ENCODE assay signal across 9 mouse cellular contexts in genomic region chr10:79555238-79555724, GRCm38 (mm10). TPM values are rescaled to one million over a fixed set of nuclear protein-coding genes. Genes with fewer than 3 reads are reported as not detected.
DNase-seq lines count a peak whose midpoint lies in the region; ATAC-seq and TF ChIP-seq lines count a peak whose summit lies in the region.
"Had no signal": no experiment of that assay in that cellular context is flagged by ENCODE, and none has a peak within 500 bp of the region (broad histone marks: within the 10 kb centered on the region; RNA-seq: fewer than 3 reads in every experiment).

No protein-coding gene starts in this region.

- WGBS in kidney, postnatal 0 days = 25% methylated on average over 7 of the region's 7 CpGs
- 26% methylated on average over 7 of the region's 7 CpGs for WGBS in embryonic facial prominence, embryonic 10.5 days
- 26% methylated on average over 7 of the region's 7 CpGs for WGBS in hindbrain, embryonic 16.5 days
- 24% methylated on average over 7 of the region's 7 CpGs for WGBS in midbrain, postnatal 0 days

- H3K9me3 ChIP-seq in kidney, postnatal 0 days (replicated peaks; ENCODE audit: low read length) = no peaks in the 10 kb centered on the region
- no peaks in the 10 kb centered on the region for H3K9me3 ChIP-seq in embryonic facial prominence, embryonic 10.5 days
- no peaks in the 10 kb centered on the region for H3K9me3 ChIP-seq in hindbrain, embryonic 16.5 days (ENCODE audit: control insufficient read depth, low read length)
- no peaks in the 10 kb centered on the region for H3K9me3 ChIP-seq in midbrain, postnatal 0 days (ENCODE audit: low read length)

- H3K4me3 ChIP-seq in kidney, postnatal 0 days (replicated peaks; ENCODE audit: low read depth, low read length) = peak overlapping the region; percentile 79
- H3K4me3 ChIP-seq in embryonic facial prominence, embryonic 10.5 days = peak overlapping the region; percentile 97
- H3K4me3 ChIP-seq in hindbrain, embryonic 16.5 days (ENCODE audit: low read length) = peak overlapping the region; percentile 84
- peak overlapping the region; percentile 87 for H3K4me3 ChIP-seq in midbrain, postnatal 0 days (ENCODE audit: low read depth, low read length)

- no peaks in the 10 kb centered on the region for H3K27me3 ChIP-seq in kidney, postnatal 0 days (ENCODE audit: insufficient read depth, low read length)
- H3K27me3 ChIP-seq in embryonic facial prominence, embryonic 10.5 days (replicated peaks; ENCODE audit: low read depth, poor library complexity, severe bottlenecking) = no peaks in the 10 kb centered on the region
- no peaks in the 10 kb centered on the region for H3K27me3 ChIP-seq in hindbrain, embryonic 16.5 days (replicated peaks; ENCODE audit: control insufficient read depth, insufficient read depth, low read length)
- no peaks in the 10 kb centered on the region for H3K27me3 ChIP-seq in midbrain, postnatal 0 days (ENCODE audit: insufficient read depth, low read length)

- ATAC-seq in kidney, postnatal 0 days (replicated peaks; ENCODE audit: low FRiP score, low read depth) = no peak
- no peak; the same call in 1 of the 2 replicates for ATAC-seq in hindbrain, embryonic 16.5 days
- no peak for ATAC-seq in midbrain, postnatal 0 days (ENCODE audit: low FRiP score)

- no peak for TF ChIP-seq CTCF in kidney, postnatal 0 days (IDR thresholded peaks at IDR 0.05; ENCODE audit: low read depth)
- no peak for TF ChIP-seq CTCF in midbrain, postnatal 0 days (IDR thresholded peaks at IDR 0.05)

- peaks cover 8% of the 10 kb centered on the region; the same call in 1 of the 2 replicates for H3K4me1 ChIP-seq in kidney, postnatal 0 days (replicated peaks; ENCODE audit: insufficient read depth, low read length)
- H3K4me1 ChIP-seq in embryonic facial prominence, embryonic 10.5 days = peaks cover 31% of the 10 kb centered on the region
- peaks cover 25% of the 10 kb centered on the region for H3K4me1 ChIP-seq in hindbrain, embryonic 16.5 days (ENCODE audit: control insufficient read depth, insufficient read depth, low read depth, low read length)
- peaks cover 8% of the 10 kb centered on the region for H3K4me1 ChIP-seq in midbrain, postnatal 0 days (ENCODE audit: insufficient read depth, low read length)

- no peak for DNase-seq in kidney, postnatal 0 days (ENCODE audit: low spot score)
- no peak for DNase-seq in kidney, postnatal 14 days
- DNase-seq in embryonic facial prominence, embryonic 10.5 days (ENCODE audit: low spot score) = no peak
- DNase-seq in midbrain, postnatal 0 days (ENCODE audit: low spot score) = no peak
- no peak for DNase-seq in adrenal gland, postnatal 4 days (ENCODE audit: low spot score in 2 of 2)
- no peak for DNase-seq in left cerebral cortex, postnatal 25 days (ENCODE audit: low spot score in 2 of 2)
- no peak for DNase-seq in frontal cortex, adult 2 months (ENCODE audit: extremely low spot score in 1 of 2, low spot score in 1 of 2)

- peak overlapping the region; percentile 92 for H3K9ac ChIP-seq in kidney, postnatal 0 days (ENCODE audit: low read depth, low read length)
- H3K9ac ChIP-seq in hindbrain, embryonic 16.5 days (ENCODE audit: low read depth, low read length) = peak overlapping the region; percentile 86
- H3K9ac ChIP-seq in midbrain, postnatal 0 days (replicated peaks; ENCODE audit: low read length, poor library complexity, severe bottlenecking) = peak overlapping the region; percentile 75

- peak overlapping the region; percentile 87 for H3K4me2 ChIP-seq in kidney, postnatal 0 days (ENCODE audit: low read length)
- peak overlapping the region; percentile 84 for H3K4me2 ChIP-seq in hindbrain, embryonic 16.5 days (ENCODE audit: low read length)
- H3K4me2 ChIP-seq in midbrain, postnatal 0 days (ENCODE audit: low read depth, low read length, poor library complexity, severe bottlenecking) = peak overlapping the region; percentile 87

- H3K36me3 ChIP-seq in kidney, postnatal 0 days (ENCODE audit: insufficient read depth, low read length) = 0 out of 2 replicates have a peak, but pooled peaks cover under 1% of the 10 kb centered on the region
- peaks cover 15% of the 10 kb centered on the region for H3K36me3 ChIP-seq in embryonic facial prominence, embryonic 10.5 days (replicated peaks)
- no peaks in the 10 kb centered on the region for H3K36me3 ChIP-seq in hindbrain, embryonic 16.5 days (ENCODE audit: control insufficient read depth, insufficient read depth, low read length)
- no peaks in the 10 kb centered on the region for H3K36me3 ChIP-seq in midbrain, postnatal 0 days (ENCODE audit: insufficient read depth, low read length)

- H3K27ac ChIP-seq in kidney, postnatal 0 days = no peak overlapping the region
- peak overlapping the region; percentile 96 for H3K27ac ChIP-seq in embryonic facial prominence, embryonic 10.5 days (replicated peaks)
- no peak overlapping the region for H3K27ac ChIP-seq in hindbrain, embryonic 16.5 days (ENCODE audit: low read depth, low read length)
- H3K27ac ChIP-seq in midbrain, postnatal 0 days (ENCODE audit: low read depth, low read length) = no peak overlapping the region; the same call in 1 of the 2 replicates

- intact Hi-C loops in left cerebral cortex, postnatal 25 days (cut with DNase I) = no loop called here

RNA-seq across cellular contexts. Expression of gene Mier2, which starts 0.3 kb away (rescaled TPM):
- 27.4 and 29.4 TPM in 2 replicates for polyA plus RNA-seq in kidney, postnatal 0 days (2015; fragmentation: Nextera tagmentation; extraction: Ambion mirVana)
- 76.4 and 77.3 TPM in 2 replicates for polyA plus RNA-seq in embryonic facial prominence, embryonic 10.5 days (2016; fragmentation: Nextera tagmentation; extraction: Ambion mirVana)
- polyA plus RNA-seq in hindbrain, embryonic 16.5 days (2015; fragmentation: Nextera tagmentation; extraction: Ambion mirVana) = 56.5 and 67.4 TPM in 2 replicates
- total RNA-seq in midbrain, postnatal 0 days (2014; rRNA removed) = 95.6 and 98.8 TPM in 2 replicates
- 43.3 and 46.6 TPM in 2 replicates for polyA plus RNA-seq in midbrain, postnatal 0 days (2015; fragmentation: Nextera tagmentation; extraction: Ambion mirVana)
- 10 to 100 TPM; 46.8 to 48.2 TPM for total RNA-seq in adrenal gland, postnatal 4 days (2021)
- total RNA-seq in left cerebral cortex, postnatal 25 days (2021) = 10 to 100 TPM; 48.2 to 48.4 TPM
- polyA plus RNA-seq in frontal cortex, adult 2 months (2012; rRNA removed) = 84.8 and 89.0 TPM in 2 replicates

RNA-seq across cellular contexts. Expression of gene Plpp2, which starts 21.7 kb away (rescaled TPM):
- polyA plus RNA-seq in kidney, postnatal 0 days (2015; fragmentation: Nextera tagmentation; extraction: Ambion mirVana) = 67.0 and 68.9 TPM in 2 replicates
- polyA plus RNA-seq in embryonic facial prominence, embryonic 10.5 days (2016; fragmentation: Nextera tagmentation; extraction: Ambion mirVana) = 28.4 and 29.2 TPM in 2 replicates
- 20.7 and 22.2 TPM in 2 replicates for polyA plus RNA-seq in hindbrain, embryonic 16.5 days (2015; fragmentation: Nextera tagmentation; extraction: Ambion mirVana)
- total RNA-seq in midbrain, postnatal 0 days (2014; rRNA removed) = 34.6 and 56.9 TPM in 2 replicates
- polyA plus RNA-seq in midbrain, postnatal 0 days (2015; fragmentation: Nextera tagmentation; extraction: Ambion mirVana) = 22.7 and 25.6 TPM in 2 replicates
- 10 to 100 TPM; 24.9 to 26.4 TPM for total RNA-seq in adrenal gland, postnatal 4 days (2021)
- total RNA-seq in left cerebral cortex, postnatal 25 days (2021) = 1 to 10 TPM; 2.3 to 4.3 TPM
- polyA plus RNA-seq in frontal cortex, adult 2 months (2012; rRNA removed) = 2.6 and 3.5 TPM in 2 replicates

RNA-seq across cellular contexts. Expression of gene Theg, which starts 31.9 kb away (rescaled TPM):
- polyA plus RNA-seq in kidney, postnatal 0 days (2015; fragmentation: Nextera tagmentation; extraction: Ambion mirVana) = not detected in 2 replicates
- not detected in 2 replicates for polyA plus RNA-seq in embryonic facial prominence, embryonic 10.5 days (2016; fragmentation: Nextera tagmentation; extraction: Ambion mirVana)
- polyA plus RNA-seq in hindbrain, embryonic 16.5 days (2015; fragmentation: Nextera tagmentation; extraction: Ambion mirVana) = not detected in 2 replicates
- not detected in 2 replicates for total RNA-seq in midbrain, postnatal 0 days (2014; rRNA removed)
- polyA plus RNA-seq in midbrain, postnatal 0 days (2015; fragmentation: Nextera tagmentation; extraction: Ambion mirVana) = not detected in 2 replicates
- not detected for total RNA-seq in adrenal gland, postnatal 4 days (2021)
- not detected for total RNA-seq in left cerebral cortex, postnatal 25 days (2021)
- 1.1 and 2.0 TPM in 2 replicates for polyA plus RNA-seq in frontal cortex, adult 2 months (2012; rRNA removed)
- polyA plus RNA-seq: large intestine, adult 2 months had no signal

RNA-seq across cellular contexts. Expression of gene C2cd4c, which starts 58.5 kb away (rescaled TPM):
- polyA plus RNA-seq in kidney, postnatal 0 days (2015; fragmentation: Nextera tagmentation; extraction: Ambion mirVana) = 0.03 TPM in 1 of 2 replicates, not detected in the other
- polyA plus RNA-seq in embryonic facial prominence, embryonic 10.5 days (2016; fragmentation: Nextera tagmentation; extraction: Ambion mirVana) = 0.03 TPM in 1 of 2 replicates, not detected in the other
- polyA plus RNA-seq in hindbrain, embryonic 16.5 days (2015; fragmentation: Nextera tagmentation; extraction: Ambion mirVana) = 0.62 and 0.70 TPM in 2 replicates
- total RNA-seq in midbrain, postnatal 0 days (2014; rRNA removed) = 43.6 and 45.2 TPM in 2 replicates
- 1.7 and 1.8 TPM in 2 replicates for polyA plus RNA-seq in midbrain, postnatal 0 days (2015; fragmentation: Nextera tagmentation; extraction: Ambion mirVana)
- total RNA-seq in adrenal gland, postnatal 4 days (2021) = 1 to 10 TPM in 1 of 2 experiments, under 1 TPM in 1; 0.56 to 1.5 TPM
- total RNA-seq in left cerebral cortex, postnatal 25 days (2021) = 10 to 100 TPM; 15.2 to 18.6 TPM
- polyA plus RNA-seq in frontal cortex, adult 2 months (2012; rRNA removed) = 9.8 and 11.3 TPM in 2 replicates
